Mouse (Mus musculus) bone marrow macrophage, adult 2 months (primary cell): Measurements from ENCODE around the gene Wdsub1.

Experiments used
- CTCF ChIP-seq: IDR thresholded peaks from 2 replicates; pipeline ENCODE4 v1.5.1; 2012; ENCODE audit warnings: low read depth, mild to moderate bottlenecking, low read length, moderate library complexity
- POLR2A ChIP-seq: IDR thresholded peaks from 2 replicates; pipeline ENCODE4 v1.6.1; 2012; ENCODE audit warnings: mild to moderate bottlenecking, low read depth, low read length, borderline replicate concordance

DNA sequence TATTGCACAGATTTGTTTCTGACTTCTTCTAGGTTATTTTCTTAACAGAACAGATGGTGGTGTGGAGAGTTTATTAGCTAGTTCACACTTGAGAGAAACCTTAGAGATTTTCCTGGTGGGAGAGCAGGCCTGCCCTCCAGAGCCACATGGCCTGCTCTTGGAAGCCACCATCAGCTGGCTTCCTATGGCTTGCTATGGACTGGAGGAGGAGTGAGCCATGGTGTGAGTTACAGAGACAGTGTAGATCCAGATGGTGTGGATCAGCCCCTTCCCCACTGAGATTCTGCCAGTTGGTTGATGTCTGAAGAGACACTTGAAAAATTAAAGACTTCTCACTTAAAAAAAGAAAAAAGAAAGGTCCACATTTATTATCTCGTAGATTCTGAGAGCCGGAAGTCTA, 61.3 kb downstream of the Wdsub1 start:
- no peak for TF ChIP-seq POLR2A
- no peak for TF ChIP-seq CTCF
